Mouse (Mus musculus) heart, embryonic 14.5 days (tissue): Measurements from ENCODE around the gene Gm12184. TPM values are rescaled to one million over a fixed set of nuclear protein-coding genes. Genes with fewer than 3 reads are reported as not detected.
A peak's percentile ranks its signal among the peaks of the same experiment; 100 is the strongest.
"Not testable (repeated sequence)": the region's sequence is repeated elsewhere in the genome, so short reads cannot be mapped to it uniquely, and the experiment has no call there.

ENCODE experiments used
- ATAC-seq: fragments of 200-750 bp; cut with Nextera tagmentation; 2 replicates; pipeline ENCODE4 v1.8.0; 2017; ENCODE audit warnings: low read depth, moderate TSS enrichment; ENCODE audit not compliant: insufficient number of reproducible peaks, insufficient read depth, low FRiP score
- H3K27ac ChIP-seq, 2 experiments: fragments of 200-500 bp in 1 of 2; fragments of 300-500 bp in 1 of 2; sonication (generic) in 1 of 2; replicated peaks in 1 of 2; 2 replicates each; pipeline ENCODE4 v1.5.1; 2012 to 2014; ENCODE audit warnings: low read depth in 2 of 2, low read length in 2 of 2, control low read depth in 1 of 2, mild to moderate bottlenecking in 1 of 2, mixed read lengths in 1 of 2; ENCODE audit not compliant: control insufficient read depth in 1 of 2, insufficient read depth in 1 of 2
- H3K27me3 ChIP-seq: fragments of 300-500 bp; sonication (generic); 2 replicates; pipeline ENCODE4 v1.6.1; 2014; ENCODE audit warnings: mild to moderate bottlenecking, low read length, control low read depth; ENCODE audit not compliant: control insufficient read depth, insufficient read depth
- H3K36me3 ChIP-seq: fragments of 300-500 bp; sonication (generic); 2 replicates; pipeline ENCODE4 v1.6.1; 2014; ENCODE audit warnings: mild to moderate bottlenecking, control low read depth, low read length, mixed read lengths; ENCODE audit not compliant: control insufficient read depth, insufficient read depth
- H3K4me1 ChIP-seq, 2 experiments: fragments of 200-500 bp in 1 of 2; fragments of 300-500 bp in 1 of 2; sonication (generic) in 1 of 2; 2 replicates each; pipeline ENCODE4 v1.6.1; 2012 to 2014; ENCODE audit warnings: low read length in 2 of 2, control low read depth in 1 of 2, mixed read lengths in 1 of 2; ENCODE audit not compliant: control insufficient read depth in 2 of 2, insufficient read depth in 2 of 2
- H3K4me2 ChIP-seq: fragments of 300-500 bp; sonication (generic); 2 replicates; pipeline ENCODE4 v1.6.1; 2014; ENCODE audit warnings: mild to moderate bottlenecking, low read length
- H3K4me3 ChIP-seq, 2 experiments: fragments of 200-500 bp in 1 of 2; fragments of 300-500 bp in 1 of 2; sonication (generic) in 1 of 2; 2 replicates each; pipeline ENCODE4 v1.5.1; 2012 to 2014; ENCODE audit warnings: low read length in 2 of 2, mild to moderate bottlenecking in 2 of 2, control low read depth in 1 of 2, low read depth in 1 of 2, moderate library complexity in 1 of 2; ENCODE audit not compliant: control insufficient read depth in 1 of 2, insufficient read depth in 1 of 2
- H3K9ac ChIP-seq: fragments of 300-500 bp; sonication (generic); 2 replicates; pipeline ENCODE4 v1.6.1; 2014; ENCODE audit warnings: mild to moderate bottlenecking, low read length
- H3K9me3 ChIP-seq: fragments of 300-500 bp; sonication (generic); 2 replicates; pipeline ENCODE4 v1.6.1; 2016; ENCODE audit warnings: low read length, control low read depth; ENCODE audit not compliant: control insufficient read depth
- WGBS: fragments of 180-500 bp; shearing (Covaris S2); extraction: QIAGEN DNeasy Blood & Tissue Kit; methylation state at CpG from one replicate; pipeline ENCODE4 v1.1.7; 2014; 5-methylcytosine and 5-hydroxymethylcytosine counted together
- polyA plus RNA-seq: library from polyadenylated mRNA; unstranded; fragments of >200 nt; fragmentation: Nextera tagmentation; extraction: Ambion mirVana; gene quantifications from 2 replicates; pipeline ENCODE4 v1.2.1, GENCODE M21; 2014

Gm12184 gene
- polyA plus RNA-seq, 1 experiment from 2014 or later = 5.7 TPM

DNA sequence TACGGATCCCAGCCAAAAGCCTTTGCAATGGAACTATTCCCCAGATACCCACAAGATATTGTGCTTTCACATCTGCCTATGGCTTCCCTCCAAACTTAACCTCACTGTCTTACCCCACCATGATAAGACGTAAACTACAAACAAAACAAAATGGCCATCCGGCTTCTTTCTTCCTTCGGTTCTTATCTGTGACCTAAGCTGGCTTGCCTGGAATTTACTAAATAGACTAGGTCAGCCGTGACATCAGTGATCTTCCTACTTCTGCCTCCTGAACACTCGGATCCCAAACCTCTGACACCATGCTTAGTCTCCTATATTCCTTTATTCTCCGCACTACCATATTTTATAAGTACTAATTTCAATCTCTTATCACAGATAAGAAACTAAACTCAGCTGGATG, 28.1 kb downstream of the Gm12184 start:
- Histone ChIP-seq H3K36me3 (peaks cover 23% of the 10 kb centered on the region), H3K4me1 (peaks cover 2 to 22% of the 10 kb centered on the region in 2 experiments; a peak in 3 of 4 replicates), H3K27me3 (no peaks in the 10 kb centered on the region), H3K9ac (peak overlapping the region; percentile 95; the same call in 1 of the 2 replicates), H3K9me3 (no peaks in the 10 kb centered on the region), H3K27ac (peak overlapping the region; percentile 0 to 40; a peak in 2 of 4 replicates), H3K4me3 (peak overlapping the region in 1 of 2 experiments; percentile 88; a peak in 1 of 4 replicates), H3K4me2 (peak overlapping the region; percentile 96)
- ATAC-seq = no peak
- WGBS = 45% methylated on average over 7 of the region's 7 CpGs

DNA sequence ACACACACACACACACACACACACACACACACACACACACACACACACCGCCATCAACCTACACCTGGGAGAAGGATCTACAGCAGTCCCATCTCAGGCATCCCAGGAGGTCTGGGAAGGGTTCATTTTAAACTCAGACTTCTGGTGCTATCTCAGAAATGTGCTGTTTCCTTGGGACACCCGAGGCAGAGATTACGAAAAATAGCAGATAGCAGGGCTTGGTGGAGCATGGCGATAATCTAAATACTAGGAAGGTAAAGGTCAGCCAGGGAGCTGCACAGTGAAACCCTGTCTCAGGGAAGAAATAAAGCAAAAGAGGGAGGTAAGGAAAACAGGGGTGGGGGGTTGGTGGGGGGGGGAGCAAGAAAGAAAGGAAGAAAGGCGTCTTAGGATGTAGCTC, 29.2 kb downstream of the Gm12184 start:
- WGBS = 57% methylated on average over 5 of the region's 5 CpGs
- Histone ChIP-seq H3K9me3 (no peaks in the 10 kb centered on the region), H3K36me3 (peaks cover 13% of the 10 kb centered on the region), H3K4me1 (peaks cover 2 to 20% of the 10 kb centered on the region in 2 experiments; a peak in 3 of 4 replicates), H3K27me3 (no peaks in the 10 kb centered on the region), H3K27ac (no peak overlapping the region; a peak in 1 of 4 replicates), H3K9ac (0 out of 2 replicates have a peak overlapping the region, but pooled peaks have one; percentile 25), H3K4me3 (no peak overlapping the region), H3K4me2 (peak overlapping the region; percentile 4; the same call in 1 of the 2 replicates)
- no peak for ATAC-seq

- Histone ChIP-seq H3K36me3 (peaks cover 3% of the 10 kb centered on the region), H3K9ac (no peak overlapping the region), H3K27ac (no peak overlapping the region), H3K4me1 (peaks cover 3 to 10% of the 10 kb centered on the region in 2 experiments), H3K27me3 (no peaks in the 10 kb centered on the region), H3K9me3 (no peaks in the 10 kb centered on the region), H3K4me3 (no peak overlapping the region), H3K4me2 (no peak overlapping the region)
- no peak for ATAC-seq
- WGBS = 74% methylated on average over 4 of the region's 4 CpGs
Observed at GRCm38 (mm10) chr11:48796290-48796689, 30.2 kb downstream of the Gm12184 start.

DNA sequence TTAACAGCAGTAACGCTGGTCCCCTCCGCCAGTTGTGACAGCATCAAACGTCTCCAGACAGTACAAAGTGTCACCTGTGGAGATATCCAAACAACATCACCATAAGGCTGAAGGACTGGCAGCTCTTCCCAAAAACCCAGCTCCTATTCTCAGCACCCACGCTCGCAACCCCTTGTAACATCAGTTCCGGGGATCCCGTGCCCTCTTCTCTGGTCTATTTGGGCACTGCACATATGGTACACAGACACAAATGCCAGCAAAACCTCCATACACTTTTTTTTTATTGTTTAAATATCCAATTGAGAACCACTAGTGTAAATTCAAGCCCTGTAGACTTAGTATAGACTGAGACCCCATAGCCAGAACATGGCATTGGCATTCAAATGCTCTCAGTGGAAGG, 31.2 kb downstream of the Gm12184 start:
- Histone ChIP-seq H3K4me1 (peaks cover 8 to 14% of the 10 kb centered on the region in 2 experiments), H3K36me3 (no peaks in the 10 kb centered on the region), H3K9me3 (no peaks in the 10 kb centered on the region), H3K27me3 (no peaks in the 10 kb centered on the region), H3K9ac (no peak overlapping the region), H3K4me3 (no peak overlapping the region), H3K27ac (no peak overlapping the region), H3K4me2 (no peak overlapping the region)
- WGBS = 84% methylated on average over 7 of the region's 7 CpGs
- ATAC-seq = no peak

GRCm38 (mm10) chr11:48793184-48793583, 33.3 kb downstream of the Gm12184 start:
- H3K4me3 ChIP-seq = no peak overlapping the region
- no peak overlapping the region for H3K27ac ChIP-seq
- H3K4me2 ChIP-seq = no peak overlapping the region
- no peak overlapping the region for H3K9ac ChIP-seq
- H3K9me3 ChIP-seq = no peaks in the 10 kb centered on the region
- WGBS = 94% methylated on average over 3 of the region's 3 CpGs
- peaks cover 6 to 10% of the 10 kb centered on the region in 2 experiments for H3K4me1 ChIP-seq
- ATAC-seq = no peak
- no peaks in the 10 kb centered on the region for H3K27me3 ChIP-seq
- H3K36me3 ChIP-seq = no peaks in the 10 kb centered on the region

GRCm38 (mm10) chr11:48791894-48792293, 34.6 kb downstream of the Gm12184 start:
- not testable (repeated sequence) for H3K4me1 ChIP-seq, H3K27ac ChIP-seq, H3K4me3 ChIP-seq, H3K27me3 ChIP-seq, H3K9ac ChIP-seq, H3K4me2 ChIP-seq, ATAC-seq, H3K36me3 ChIP-seq, H3K9me3 ChIP-seq
- WGBS = 87% methylated on average over 9 of the region's 9 CpGs

- Histone ChIP-seq H3K4me2 (no peak overlapping the region), H3K9me3 (no peaks in the 10 kb centered on the region), H3K27me3 (no peaks in the 10 kb centered on the region), H3K27ac (no peak overlapping the region), H3K4me1 (peaks cover 4 to 9% of the 10 kb centered on the region in 2 experiments; a peak in 3 of 4 replicates), H3K4me3 (no peak overlapping the region), H3K9ac (no peak overlapping the region), H3K36me3 (no peaks in the 10 kb centered on the region)
- 55% methylated on average over 8 of the region's 8 CpGs for WGBS
- ATAC-seq = no peak
Observed at GRCm38 (mm10) chr11:48790946-48791345, 35.5 kb downstream of the Gm12184 start.
